Mouse (Mus musculus): Measurements from ENCODE around the gene Olfr74. TPM values are rescaled to one million over a fixed set of nuclear protein-coding genes. Genes with fewer than 3 reads are reported as not detected.

Gene Olfr74
- polyA plus RNA-seq (2015; fragmentation: Nextera tagmentation; extraction: Ambion mirVana), result not detected in 2 replicates

GRCm38 (mm10) chr2:87974563-87974962, at the start of gene Olfr74:
Gene Olfr74 (minus strand): TSS chr2:87974663.

GRCm38 (mm10) chr2:88022474-88022873, 48.0 kb upstream of the Olfr74 start, which contains the start of gene Olfr1161:
Gene Olfr1161 (plus strand): TSS chr2:88022774.

GRCm38 (mm10) chr2:88007515-88008318, 33.3 kb upstream of the Olfr74 start, which contains the start of gene Olfr1160:
Gene Olfr1160 (minus strand): TSS chr2:88008268.

GRCm38 (mm10) chr2:87989813-87990212, 15.3 kb upstream of the Olfr74 start, which contains the start of gene Olfr1158:
Gene Olfr1158 (plus strand): TSS chr2:87990113.

GRCm38 (mm10) chr2:87968199-87968598, 6.3 kb downstream of the Olfr74 start, which contains the start of gene Olfr1157:
Gene Olfr1157 (minus strand): TSS chr2:87968299.

GRCm38 (mm10) chr2:87953000-87953399, 21.5 kb downstream of the Olfr74 start, which contains the start of gene Olfr1156:
Gene Olfr1156 (minus strand): TSS chr2:87953100.

GRCm38 (mm10) chr2:87945037-87945436, 29.4 kb downstream of the Olfr74 start, which contains the start of gene Olfr1155:
Gene Olfr1155 (minus strand): TSS chr2:87945137.

Other genes starting within 250 kb of the Olfr74 start
- not detected in 2 replicates for gene Olfr1138, start 234.7 kb downstream of the Olfr74 start, polyA plus RNA-seq (2015; fragmentation: Nextera tagmentation; extraction: Ambion mirVana)
- gene Olfr1140, start 230.9 kb downstream of the Olfr74 start, polyA plus RNA-seq (2015; fragmentation: Nextera tagmentation; extraction: Ambion mirVana), result not detected in 2 replicates
- not detected in 2 replicates for gene Olfr1141, start 220.7 kb downstream of the Olfr74 start, polyA plus RNA-seq (2015; fragmentation: Nextera tagmentation; extraction: Ambion mirVana)
- not detected in 2 replicates for gene Olfr152, start 195.2 kb downstream of the Olfr74 start, polyA plus RNA-seq (2015; fragmentation: Nextera tagmentation; extraction: Ambion mirVana)
- gene Olfr1143, start 174.1 kb downstream of the Olfr74 start, polyA plus RNA-seq (2015; fragmentation: Nextera tagmentation; extraction: Ambion mirVana), result not detected in 2 replicates
- gene Olfr1145, start 164.8 kb downstream of the Olfr74 start, polyA plus RNA-seq (2015; fragmentation: Nextera tagmentation; extraction: Ambion mirVana), result not detected in 2 replicates
- gene Olfr1148, start 144.1 kb downstream of the Olfr74 start, polyA plus RNA-seq (2015; fragmentation: Nextera tagmentation; extraction: Ambion mirVana), result not detected in 2 replicates
- not detected in 2 replicates for gene Olfr1150-ps1, start 130.7 kb downstream of the Olfr74 start, polyA plus RNA-seq (2015; fragmentation: Nextera tagmentation; extraction: Ambion mirVana)
- gene Olfr1151, start 118.8 kb downstream of the Olfr74 start, polyA plus RNA-seq (2015; fragmentation: Nextera tagmentation; extraction: Ambion mirVana), result not detected in 2 replicates
- gene Olfr1152, start 108.2 kb downstream of the Olfr74 start, polyA plus RNA-seq (2015; fragmentation: Nextera tagmentation; extraction: Ambion mirVana), result not detected in 2 replicates
- not detected in 2 replicates for gene Olfr1153, start 79.7 kb downstream of the Olfr74 start, polyA plus RNA-seq (2015; fragmentation: Nextera tagmentation; extraction: Ambion mirVana)
- gene Olfr1154, start 69.5 kb downstream of the Olfr74 start, polyA plus RNA-seq (2015; fragmentation: Nextera tagmentation; extraction: Ambion mirVana), result not detected in 2 replicates
- not detected in 2 replicates for gene Olfr1155, start 29.5 kb downstream of the Olfr74 start, polyA plus RNA-seq (2015; fragmentation: Nextera tagmentation; extraction: Ambion mirVana)
- gene Olfr1156, start 21.6 kb downstream of the Olfr74 start, polyA plus RNA-seq (2015; fragmentation: Nextera tagmentation; extraction: Ambion mirVana), result not detected in 2 replicates
- gene Olfr1157, start 6.4 kb downstream of the Olfr74 start, polyA plus RNA-seq (2015; fragmentation: Nextera tagmentation; extraction: Ambion mirVana), result not detected in 2 replicates
- gene Olfr1158, start 15.4 kb upstream of the Olfr74 start, polyA plus RNA-seq (2015; fragmentation: Nextera tagmentation; extraction: Ambion mirVana), result not detected in 2 replicates
- not detected in 2 replicates for gene Olfr1160, start 33.6 kb upstream of the Olfr74 start, polyA plus RNA-seq (2015; fragmentation: Nextera tagmentation; extraction: Ambion mirVana)
- not detected in 2 replicates for gene Olfr1161, start 48.1 kb upstream of the Olfr74 start, polyA plus RNA-seq (2015; fragmentation: Nextera tagmentation; extraction: Ambion mirVana)
- not detected in 2 replicates for gene Olfr73, start 63.0 kb upstream of the Olfr74 start, polyA plus RNA-seq (2015; fragmentation: Nextera tagmentation; extraction: Ambion mirVana)
- not detected in 2 replicates for gene Olfr1162, start 76.5 kb upstream of the Olfr74 start, polyA plus RNA-seq (2015; fragmentation: Nextera tagmentation; extraction: Ambion mirVana)
- not detected in 2 replicates for gene Olfr1163, start 97.2 kb upstream of the Olfr74 start, polyA plus RNA-seq (2015; fragmentation: Nextera tagmentation; extraction: Ambion mirVana)
- not detected in 2 replicates for gene Olfr1164, start 119.3 kb upstream of the Olfr74 start, polyA plus RNA-seq (2015; fragmentation: Nextera tagmentation; extraction: Ambion mirVana)
- not detected in 2 replicates for gene Olfr1166, start 153.6 kb upstream of the Olfr74 start, polyA plus RNA-seq (2015; fragmentation: Nextera tagmentation; extraction: Ambion mirVana)
- gene Olfr1167, start 180.5 kb upstream of the Olfr74 start, polyA plus RNA-seq (2015; fragmentation: Nextera tagmentation; extraction: Ambion mirVana), result not detected in 2 replicates
- gene Olfr1168, start 207.2 kb upstream of the Olfr74 start, polyA plus RNA-seq (2015; fragmentation: Nextera tagmentation; extraction: Ambion mirVana), result not detected in 2 replicates

Data from skeletal muscle tissue, postnatal 0 days (tissue).